Mouse (Mus musculus): ENCODE data around the gene Hsdl2. TPM values are rescaled to one million over a fixed set of nuclear protein-coding genes. Genes with fewer than 3 reads are reported as not detected.

The Hsdl2 gene
- total RNA-seq, 2 experiments from 2014 or later, result 25.3 to 26.6 TPM

DNA sequence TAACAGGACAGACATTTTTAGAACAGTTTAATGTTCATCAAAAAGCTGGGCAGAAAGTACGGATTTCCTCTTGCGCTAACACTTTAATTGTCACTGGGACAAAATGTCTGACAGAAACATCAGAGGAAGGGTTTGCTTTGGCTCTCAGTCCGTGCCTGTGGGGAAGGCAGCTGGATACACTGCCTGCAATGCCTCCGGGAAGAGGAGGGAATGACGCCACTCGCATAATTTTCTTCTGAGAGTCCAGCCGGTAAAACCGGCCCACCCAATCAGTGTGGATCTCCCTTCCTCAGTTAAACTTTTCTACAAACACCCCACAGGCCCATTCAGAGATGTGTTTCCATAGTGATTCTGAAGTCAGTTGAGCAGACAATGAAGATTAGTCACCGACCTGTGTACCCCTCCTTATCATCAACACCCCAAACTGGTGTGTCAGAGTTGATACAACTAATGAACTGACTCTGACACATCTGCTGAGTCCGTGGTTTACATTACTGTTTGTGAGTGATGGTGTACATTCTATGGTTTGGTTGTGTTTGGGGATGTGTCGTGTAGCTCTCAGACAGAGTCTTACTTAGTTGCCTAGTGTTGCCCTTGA lies 8.7 kb upstream of the Hsdl2 start:
- no peak overlapping the region for H3K27ac ChIP-seq
- H3K4me3 ChIP-seq, result no peak overlapping the region
- DNase-seq (ENCODE audit: low spot score in 2 of 2), result no peak
- no peak for TF ChIP-seq CTCF (conservative IDR thresholded peaks at IDR 0.05)

DNA sequence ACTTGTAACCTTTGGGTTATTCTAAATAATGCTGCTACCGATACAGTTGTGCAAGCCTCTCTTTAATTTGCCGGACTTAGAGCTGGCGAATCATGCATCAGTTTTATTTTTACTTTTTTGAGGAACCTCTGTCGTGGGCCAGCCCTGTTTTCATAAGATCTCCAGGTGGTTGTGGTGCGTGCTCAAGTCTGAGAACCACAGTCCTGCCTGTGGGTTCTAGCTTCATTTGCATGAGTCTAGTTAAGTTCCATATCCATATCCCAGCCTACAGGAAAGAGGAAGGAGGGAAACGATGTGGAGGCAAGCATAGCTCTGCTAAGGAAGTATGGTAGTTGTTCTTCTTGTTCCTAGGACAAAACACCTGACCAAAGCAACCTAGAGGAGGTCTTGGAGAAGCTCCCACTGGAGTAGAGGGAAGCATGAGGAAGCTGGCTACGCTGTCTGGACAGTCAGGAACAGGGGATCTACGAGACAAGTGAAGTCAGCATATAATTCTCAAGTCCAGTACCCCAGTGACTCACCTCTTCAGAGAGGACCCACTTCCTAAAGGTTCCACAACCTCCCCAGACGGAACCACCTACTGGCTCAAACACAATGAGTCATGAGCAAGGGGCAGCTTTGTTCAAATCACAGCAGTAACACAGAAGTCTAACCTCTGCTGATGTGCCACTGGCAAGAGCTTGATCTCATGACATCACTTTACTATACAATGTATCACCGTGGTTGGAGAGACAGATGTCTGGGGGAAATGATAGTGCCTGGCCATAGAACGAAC lies 6.0 kb upstream of the Hsdl2 start:
- H3K4me3 ChIP-seq, result no peak overlapping the region
- no peak for TF ChIP-seq CTCF (conservative IDR thresholded peaks at IDR 0.05)
- DNase-seq (ENCODE audit: low spot score in 2 of 2), result no peak
- no peak overlapping the region for H3K27ac ChIP-seq

DNA sequence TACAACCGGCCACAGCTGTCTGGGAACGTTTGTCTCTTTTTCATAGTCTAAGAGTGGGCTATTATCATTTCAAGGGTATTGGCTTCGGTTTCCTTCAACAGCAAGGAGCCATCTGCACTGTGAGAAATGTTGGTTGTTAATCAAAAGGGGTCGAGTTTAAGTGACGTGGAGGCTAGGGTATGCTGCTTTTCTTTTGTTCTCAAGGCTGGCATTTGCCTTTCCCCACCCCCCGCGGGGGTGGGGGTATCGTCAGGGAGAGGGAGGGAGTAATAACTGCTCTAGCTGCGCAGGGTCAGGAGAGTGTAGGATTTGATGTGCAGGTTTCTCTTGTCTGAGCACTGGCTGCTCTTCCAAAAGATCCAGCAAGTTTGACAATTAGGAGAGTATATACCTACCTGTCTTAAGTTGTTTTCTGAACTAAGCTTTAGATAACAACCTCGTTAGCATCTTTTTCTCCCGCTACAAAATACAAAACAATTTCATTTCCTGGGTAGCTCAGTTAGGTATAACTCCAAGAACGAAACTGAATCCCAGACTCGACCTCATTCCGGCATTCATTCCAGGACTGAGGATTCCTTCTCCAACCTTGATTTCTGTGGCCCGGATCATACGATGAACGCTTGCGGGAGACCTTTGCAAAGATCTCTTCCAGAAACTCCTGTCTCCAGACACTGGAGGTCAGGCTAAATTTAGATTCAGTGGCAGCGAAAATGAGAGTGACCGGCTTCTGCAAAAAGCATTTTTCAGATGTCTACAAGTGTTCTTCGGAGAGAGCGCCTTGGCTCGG lies 675 bp upstream of the Hsdl2 start:
- Histone ChIP-seq H3K27ac (peak overlapping the region; percentile 97), H3K4me3 (peak overlapping the region; percentile 90)
- no peak for TF ChIP-seq CTCF (conservative IDR thresholded peaks at IDR 0.05)
- no peak for DNase-seq (ENCODE audit: low spot score in 2 of 2)

DNA sequence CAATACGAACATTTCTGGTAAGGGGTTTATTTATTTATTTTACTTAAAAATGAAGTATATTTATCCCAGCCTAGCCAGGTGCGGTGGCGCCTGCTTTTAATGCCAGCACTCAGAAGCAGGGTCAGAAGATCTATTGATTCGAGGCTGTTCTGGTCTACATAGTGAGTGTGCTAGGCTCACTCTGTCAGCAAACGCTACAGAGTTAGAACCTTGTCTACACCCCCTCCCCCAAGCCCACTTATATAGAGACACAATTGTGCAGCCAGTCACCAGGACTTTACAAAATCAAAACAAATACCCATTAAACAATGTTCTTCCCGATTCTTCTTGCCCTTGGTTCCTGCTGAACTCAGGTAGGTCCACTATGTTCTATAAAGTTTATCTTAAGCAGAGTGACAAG lies 823 bp downstream of the Hsdl2 start:
- DNase-seq (ENCODE audit: low spot score in 2 of 2), result no peak
- Histone ChIP-seq H3K4me3 (peak overlapping the region; percentile 90), H3K27ac (peak overlapping the region; percentile 97; the same call in 1 of the 2 replicates)
- no peak for TF ChIP-seq CTCF (conservative IDR thresholded peaks at IDR 0.05)

DNA sequence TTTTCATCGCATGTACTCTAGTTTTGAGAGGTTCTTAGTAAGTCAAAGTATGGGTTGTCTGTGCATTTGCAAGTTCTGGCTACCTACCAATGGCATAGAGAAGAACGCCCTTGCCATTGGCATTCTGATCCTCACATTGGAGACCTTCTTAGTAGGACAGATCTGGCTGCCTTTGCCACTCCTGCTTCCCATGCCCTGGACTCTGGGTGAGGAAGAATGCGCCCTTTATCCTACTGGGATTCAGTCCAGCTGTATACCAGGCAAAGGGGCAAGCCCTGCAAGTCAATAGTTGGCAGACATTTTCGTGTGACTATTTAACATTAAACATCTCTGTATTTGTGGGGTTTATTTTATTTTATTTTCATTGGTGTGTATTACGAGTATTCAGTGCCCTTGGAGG lies 3.7 kb downstream of the Hsdl2 start:
- Histone ChIP-seq H3K4me3 (no peak overlapping the region), H3K27ac (peak overlapping the region; percentile 39; the same call in 1 of the 2 replicates)
- TF ChIP-seq CTCF (conservative IDR thresholded peaks at IDR 0.05), result no peak
- DNase-seq (ENCODE audit: low spot score in 2 of 2), result no peak

DNA sequence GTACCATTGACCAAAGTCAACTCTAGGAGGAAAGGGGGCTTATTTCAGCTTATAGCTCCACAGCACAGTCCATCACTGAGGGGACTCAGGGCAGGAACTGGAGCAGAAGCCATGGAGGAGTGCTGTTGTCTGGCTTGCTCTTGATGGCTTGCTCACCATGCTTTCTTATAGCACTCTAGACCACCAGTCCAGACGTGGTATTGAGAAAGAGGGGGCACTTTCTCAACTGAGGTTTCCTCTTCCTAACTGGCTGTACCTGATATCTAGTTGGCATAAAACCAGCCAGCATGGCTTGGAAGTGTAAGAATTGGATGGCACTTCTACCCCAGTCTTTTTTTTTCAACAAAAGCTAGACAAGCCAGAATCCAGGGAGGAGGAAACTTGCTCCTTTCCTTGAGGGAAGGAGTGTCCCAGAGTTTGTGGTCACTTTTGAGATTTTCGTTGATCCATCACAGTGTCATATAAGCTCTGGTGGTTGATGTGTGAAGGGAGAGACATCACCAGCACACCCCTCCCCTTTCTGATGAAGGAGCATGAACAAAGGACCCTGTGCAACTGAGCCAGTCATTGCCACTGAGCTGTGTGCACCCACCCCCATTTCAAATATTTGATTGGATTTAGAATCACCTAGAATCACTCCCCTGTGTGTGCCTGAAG lies 6.0 kb downstream of the Hsdl2 start:
- TF ChIP-seq CTCF (conservative IDR thresholded peaks at IDR 0.05), result no peak
- no peak for DNase-seq (ENCODE audit: low spot score in 2 of 2)
- Histone ChIP-seq H3K4me3 (no peak overlapping the region), H3K27ac (no peak overlapping the region)

DNA sequence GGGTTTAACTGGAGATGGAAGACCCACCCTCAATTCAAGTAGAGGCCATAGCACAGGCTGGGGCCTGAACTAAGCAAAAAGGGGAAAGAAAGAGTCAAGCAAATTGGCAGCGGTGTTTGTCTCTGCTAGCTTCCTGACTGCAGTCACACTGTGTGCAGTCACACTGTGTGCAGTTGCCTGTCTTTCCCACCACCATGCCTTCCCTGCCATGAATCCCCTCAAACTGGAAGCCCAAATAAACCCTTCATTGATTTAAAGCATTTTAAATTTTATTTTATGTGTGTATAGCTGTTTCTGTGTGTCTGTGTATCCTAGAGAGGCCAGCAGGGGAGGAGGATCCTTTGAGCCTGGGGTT lies 6.5 kb downstream of the Hsdl2 start:
- Histone ChIP-seq H3K27ac (no peak overlapping the region), H3K4me3 (no peak overlapping the region)
- DNase-seq (ENCODE audit: low spot score in 2 of 2), result no peak
- no peak for TF ChIP-seq CTCF (conservative IDR thresholded peaks at IDR 0.05)

DNA sequence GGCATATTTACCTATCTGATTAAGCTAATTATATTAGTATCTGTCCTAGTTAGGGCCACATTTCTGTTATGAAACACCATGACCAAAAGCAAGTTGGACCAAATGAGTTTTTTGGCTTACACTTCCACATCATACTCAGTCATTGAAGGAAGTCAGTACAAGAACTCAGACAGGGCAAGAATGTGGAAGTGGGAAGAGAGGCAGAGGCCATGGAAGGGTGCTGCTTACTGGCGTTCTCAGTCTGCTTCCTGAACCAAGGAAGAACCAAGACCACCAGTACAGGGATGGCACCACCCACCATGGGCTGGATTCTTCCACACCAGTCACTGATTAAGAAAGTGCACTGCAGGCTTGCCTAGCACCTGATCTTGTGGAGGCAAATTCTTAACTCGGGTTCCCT lies 13.3 kb downstream of the Hsdl2 start:
- no peak for TF ChIP-seq CTCF (conservative IDR thresholded peaks at IDR 0.05)
- H3K4me3 ChIP-seq, result no peak overlapping the region
- DNase-seq (ENCODE audit: low spot score in 2 of 2), result no peak
- H3K27ac ChIP-seq, result no peak overlapping the region

DNA sequence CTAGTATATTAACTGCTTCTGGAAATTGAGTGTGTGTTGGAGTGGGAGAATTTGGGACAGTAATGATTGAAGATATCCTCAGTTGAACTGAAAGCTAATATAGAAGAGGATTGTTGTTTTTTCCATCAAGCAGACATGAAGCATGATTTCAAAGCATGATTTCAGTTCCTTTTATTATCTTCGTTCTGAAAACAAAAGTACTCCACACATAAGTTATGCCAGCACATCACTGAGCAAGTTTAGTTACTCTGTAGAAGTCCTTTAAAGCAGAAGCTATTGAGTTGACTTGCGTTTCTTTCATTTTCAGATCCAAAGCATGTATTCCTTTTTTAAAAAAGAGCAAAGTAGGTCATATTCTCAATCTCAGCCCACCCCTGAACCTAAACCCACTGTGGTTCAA lies 15.2 kb downstream of the Hsdl2 start:
- no peak for TF ChIP-seq CTCF (conservative IDR thresholded peaks at IDR 0.05)
- DNase-seq (ENCODE audit: low spot score in 2 of 2), result no peak
- H3K4me3 ChIP-seq, result no peak overlapping the region

DNA sequence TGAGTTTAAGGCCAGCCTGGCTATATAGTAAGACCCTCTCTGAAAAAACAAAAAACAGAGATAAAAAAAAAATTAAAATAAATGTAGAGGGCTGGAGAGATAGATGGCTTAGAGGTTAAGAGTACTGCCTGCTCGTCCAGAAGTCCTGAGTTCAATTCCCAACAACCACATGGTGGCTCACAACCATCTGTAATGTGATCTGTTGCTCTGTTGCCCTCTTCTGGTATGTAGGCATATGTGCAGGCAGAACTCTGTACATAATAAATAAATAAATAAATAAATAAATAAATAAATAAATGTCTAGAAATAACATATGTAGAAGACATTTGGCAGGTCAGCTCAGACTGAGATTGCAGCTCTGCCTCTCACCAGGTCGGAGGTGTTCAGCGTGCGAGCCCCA lies 21.3 kb downstream of the Hsdl2 start:
- Histone ChIP-seq H3K27ac (no peak overlapping the region), H3K4me3 (no peak overlapping the region)
- TF ChIP-seq CTCF (conservative IDR thresholded peaks at IDR 0.05), result peak; percentile 63
- no peak for DNase-seq (ENCODE audit: low spot score in 2 of 2)

More for the DNA sequence above, 15.2 kb downstream of the Hsdl2 start:
- no peak overlapping the region for H3K27ac ChIP-seq

DNA sequence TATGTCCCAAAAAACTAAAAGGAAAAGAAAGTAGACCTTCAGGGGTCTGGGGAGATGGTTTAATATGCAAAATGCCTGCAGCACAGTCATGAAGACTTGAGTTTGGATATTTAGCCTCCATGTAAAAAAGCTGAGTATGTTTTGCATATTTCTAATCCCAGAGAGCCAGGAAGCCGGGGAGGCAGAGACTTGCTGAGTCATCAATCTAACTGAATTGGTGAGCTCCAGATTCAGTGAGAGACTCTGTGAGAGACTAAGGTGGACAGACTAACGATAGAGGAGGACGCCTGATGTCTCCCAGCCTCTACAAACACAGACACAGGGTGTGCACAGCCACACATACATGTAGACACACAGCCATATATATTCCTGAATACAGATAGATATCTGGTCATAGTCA lies 23.5 kb downstream of the Hsdl2 start:
- no peak for TF ChIP-seq CTCF (conservative IDR thresholded peaks at IDR 0.05)
- Histone ChIP-seq H3K4me3 (no peak overlapping the region), H3K27ac (no peak overlapping the region)
- no peak for DNase-seq (ENCODE audit: low spot score in 2 of 2)

DNA sequence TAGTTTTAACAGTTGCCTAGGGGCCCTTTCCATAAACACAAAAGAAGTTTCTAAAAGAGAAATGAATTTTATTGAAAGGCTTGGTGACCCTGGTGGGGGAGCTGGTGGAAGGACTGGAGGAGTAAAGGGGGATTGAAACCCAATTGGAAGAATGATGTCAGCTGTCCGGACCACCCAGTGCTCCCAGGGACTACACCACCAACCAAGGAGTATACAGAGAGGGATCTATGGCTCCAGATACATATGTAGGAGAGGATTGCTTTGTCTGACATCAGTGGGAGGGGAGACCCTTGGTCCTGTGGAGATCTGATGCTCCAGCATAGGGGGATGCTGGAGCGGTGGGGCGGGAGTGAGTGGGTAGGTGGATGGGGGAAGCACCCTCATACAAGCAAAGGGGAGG lies 24.1 kb downstream of the Hsdl2 start:
- no peak for TF ChIP-seq CTCF (conservative IDR thresholded peaks at IDR 0.05)
- no peak overlapping the region for H3K27ac ChIP-seq
- no peak for DNase-seq (ENCODE audit: low spot score in 2 of 2)
- H3K4me3 ChIP-seq, result no peak overlapping the region

DNA sequence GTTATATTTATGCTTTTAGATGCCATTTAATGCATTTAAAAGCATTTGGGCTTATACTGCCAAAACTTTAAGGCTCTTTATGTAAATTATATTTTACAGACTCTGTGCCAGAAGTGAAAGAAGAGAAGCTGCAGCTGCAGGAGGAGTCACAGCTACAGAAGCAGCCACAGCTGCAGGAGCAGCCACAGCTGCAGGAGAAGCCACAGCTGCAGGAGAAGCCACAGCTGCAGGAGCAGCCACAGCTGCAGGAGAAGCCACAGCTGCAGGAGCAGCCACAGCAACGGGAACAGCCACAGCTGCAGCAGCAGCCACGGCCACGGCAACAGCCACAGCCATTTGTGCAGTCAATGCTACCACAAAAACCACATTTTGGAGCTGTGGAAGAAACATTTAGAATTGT lies 29.0 kb downstream of the Hsdl2 start:
- no peak for DNase-seq (ENCODE audit: low spot score in 2 of 2)
- TF ChIP-seq CTCF (conservative IDR thresholded peaks at IDR 0.05), result no peak
- no peak overlapping the region for H3K4me3 ChIP-seq

More for the DNA sequence above, 29.0 kb downstream of the Hsdl2 start:
- H3K27ac ChIP-seq, result no peak overlapping the region

Data from layer of hippocampus, adult 2 months (tissue).